Mouse (Mus musculus): ENCODE data around the gene Ccdc191. TPM values are rescaled to one million over a fixed set of nuclear protein-coding genes. Genes with fewer than 3 reads are reported as not detected.

The Ccdc191 gene
- polyA plus RNA-seq, 1 experiment = 0.98 TPM

DNA sequence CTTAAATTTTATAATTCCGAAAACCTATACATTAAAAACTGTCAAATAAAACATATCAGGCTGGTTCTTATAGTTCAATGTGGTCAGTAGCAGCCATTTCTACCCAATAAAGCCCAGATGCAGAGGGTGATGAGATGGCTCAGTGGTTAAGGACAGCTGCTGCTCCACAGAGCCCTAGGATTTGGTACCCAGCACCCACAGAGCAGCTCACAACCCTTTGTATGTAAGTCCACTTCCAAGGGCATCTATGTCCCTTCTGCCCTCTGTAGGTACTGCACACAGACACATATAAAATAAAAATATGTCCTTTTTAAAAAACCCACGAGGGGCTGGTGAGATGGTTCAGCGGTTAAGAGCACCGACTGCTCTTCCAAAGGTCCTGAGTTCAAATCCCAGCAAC lies 96.7 kb downstream of the Ccdc191 start:
- Histone ChIP-seq H3K4me3 (ENCODE audit: insufficient read depth, poor library complexity, severe bottlenecking) (no peak overlapping the region), H3K27me3 (ENCODE audit: control insufficient read depth, insufficient read depth, insufficient read length) (no peaks in the 10 kb centered on the region), H3ac (ENCODE audit: control insufficient read depth, insufficient read length, low read depth) (no peak overlapping the region), H3K79me2 (ENCODE audit: control insufficient read depth, insufficient read depth) (no peaks in the 10 kb centered on the region), H3K36me3 (ENCODE audit: control insufficient read depth, insufficient read depth) (no peaks in the 10 kb centered on the region), H3K79me3 (ENCODE audit: low read depth) (no peaks in the 10 kb centered on the region)
- TF ChIP-seq MYOD1 (IDR thresholded peaks at IDR 0.05; ENCODE audit: control insufficient read depth, insufficient read length, low read depth) = no peak
- no peak for TF ChIP-seq MYOG (IDR thresholded peaks at IDR 0.05; ENCODE audit: control insufficient read depth, extremely low read depth, insufficient read length)
- no peak for TF ChIP-seq FOSL1 (IDR thresholded peaks at IDR 0.05; ENCODE audit: insufficient read depth, low read length, poor library complexity, severe bottlenecking)
- no peak for TF ChIP-seq MAX (IDR thresholded peaks at IDR 0.05)

DNA sequence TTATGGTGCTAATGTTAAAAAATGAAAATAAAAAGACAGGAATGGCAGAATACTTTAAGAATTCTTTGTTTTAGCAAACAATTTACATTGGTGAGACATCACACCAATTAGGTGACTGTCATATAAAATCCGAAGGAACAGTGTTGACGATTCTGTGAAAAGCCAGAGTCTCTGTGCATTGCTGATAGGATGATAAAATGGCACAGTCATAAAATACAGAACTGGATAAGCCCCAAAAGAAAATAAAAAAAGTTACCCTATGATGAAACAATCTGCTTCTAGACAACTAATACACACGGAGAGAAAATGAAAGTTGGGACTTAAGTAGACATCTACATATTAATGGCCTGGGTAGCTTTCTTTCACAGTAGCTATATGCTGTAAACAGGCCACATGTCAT lies 105.0 kb downstream of the Ccdc191 start:
- Histone ChIP-seq H3K79me2 (ENCODE audit: control insufficient read depth, insufficient read depth) (no peaks in the 10 kb centered on the region), H3K27me3 (ENCODE audit: control insufficient read depth, insufficient read depth, insufficient read length) (no peaks in the 10 kb centered on the region), H3K79me3 (ENCODE audit: low read depth) (no peaks in the 10 kb centered on the region), H3K36me3 (ENCODE audit: control insufficient read depth, insufficient read depth) (no peaks in the 10 kb centered on the region), H3K4me3 (ENCODE audit: insufficient read depth, poor library complexity, severe bottlenecking) (no peak overlapping the region), H3ac (ENCODE audit: control insufficient read depth, insufficient read length, low read depth) (no peak overlapping the region)
- TF ChIP-seq CTCF (IDR thresholded peaks at IDR 0.05; ENCODE audit: control insufficient read depth, insufficient read depth, insufficient read length) (no peak), FOSL1 (IDR thresholded peaks at IDR 0.05; ENCODE audit: insufficient read depth, low read length, poor library complexity, severe bottlenecking) (no peak), MAX (IDR thresholded peaks at IDR 0.05) (no peak), USF1 (IDR thresholded peaks at IDR 0.05; ENCODE audit: low read depth) (no peak), CEBPB (IDR thresholded peaks at IDR 0.05; ENCODE audit: low read depth) (no peak), MYOG (IDR thresholded peaks at IDR 0.05; ENCODE audit: control insufficient read depth, extremely low read depth, insufficient read length) (no peak), MYOD1 (IDR thresholded peaks at IDR 0.05; ENCODE audit: control insufficient read depth, insufficient read length, low read depth) (no peak)

DNA sequence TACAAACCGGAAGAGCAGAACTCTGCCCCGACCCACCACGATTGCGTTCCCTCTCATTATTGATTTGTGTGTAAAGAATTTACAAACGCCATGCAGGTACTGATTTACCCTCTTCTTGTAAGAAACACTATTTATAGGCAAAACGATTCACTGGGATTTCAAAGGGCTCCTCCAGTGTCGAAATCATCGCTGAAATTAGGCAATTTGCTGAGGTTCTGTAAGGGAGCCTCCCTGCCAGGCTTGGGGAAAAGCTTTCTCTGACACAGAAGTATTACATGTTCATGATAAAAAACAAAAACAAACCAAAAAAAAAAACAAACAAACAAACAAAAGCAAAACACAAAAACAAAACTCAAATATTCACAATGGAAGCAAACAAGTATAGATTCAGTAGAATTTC lies 109.5 kb downstream of the Ccdc191 start:
- Histone ChIP-seq H3K27me3 (ENCODE audit: control insufficient read depth, insufficient read depth, insufficient read length) (no peaks in the 10 kb centered on the region), H3K36me3 (ENCODE audit: control insufficient read depth, insufficient read depth) (no peaks in the 10 kb centered on the region), H3K4me3 (ENCODE audit: insufficient read depth, poor library complexity, severe bottlenecking) (no peak overlapping the region), H3ac (ENCODE audit: control insufficient read depth, insufficient read length, low read depth) (no peak overlapping the region), H3K79me3 (ENCODE audit: low read depth) (no peaks in the 10 kb centered on the region), H3K79me2 (ENCODE audit: control insufficient read depth, insufficient read depth) (no peaks in the 10 kb centered on the region)
- TF ChIP-seq CTCF (IDR thresholded peaks at IDR 0.05; ENCODE audit: control insufficient read depth, insufficient read depth, insufficient read length) (no peak), CEBPB (IDR thresholded peaks at IDR 0.05; ENCODE audit: low read depth) (no peak), FOSL1 (IDR thresholded peaks at IDR 0.05; ENCODE audit: insufficient read depth, low read length, poor library complexity, severe bottlenecking) (no peak), MAX (IDR thresholded peaks at IDR 0.05) (no peak), USF1 (IDR thresholded peaks at IDR 0.05; ENCODE audit: low read depth) (no peak), MYOG (IDR thresholded peaks at IDR 0.05; ENCODE audit: control insufficient read depth, extremely low read depth, insufficient read length) (no peak), MYOD1 (IDR thresholded peaks at IDR 0.05; ENCODE audit: control insufficient read depth, insufficient read length, low read depth) (no peak)

- Histone ChIP-seq H3K79me3 (ENCODE audit: low read depth) (no peaks in the 10 kb centered on the region), H3K4me3 (ENCODE audit: insufficient read depth, poor library complexity, severe bottlenecking) (no peak overlapping the region), H3K36me3 (ENCODE audit: control insufficient read depth, insufficient read depth) (no peaks in the 10 kb centered on the region), H3K27me3 (ENCODE audit: control insufficient read depth, insufficient read depth, insufficient read length) (no peaks in the 10 kb centered on the region), H3ac (ENCODE audit: control insufficient read depth, insufficient read length, low read depth) (no peak overlapping the region), H3K79me2 (ENCODE audit: control insufficient read depth, insufficient read depth) (no peaks in the 10 kb centered on the region)
- no peak for TF ChIP-seq CTCF (IDR thresholded peaks at IDR 0.05; ENCODE audit: control insufficient read depth, insufficient read depth, insufficient read length)
- TF ChIP-seq CEBPB (IDR thresholded peaks at IDR 0.05; ENCODE audit: low read depth) = no peak
Measured at GRCm38 (mm10) chr16:43999541-43999940, 109.9 kb downstream of the Ccdc191 start.

DNA sequence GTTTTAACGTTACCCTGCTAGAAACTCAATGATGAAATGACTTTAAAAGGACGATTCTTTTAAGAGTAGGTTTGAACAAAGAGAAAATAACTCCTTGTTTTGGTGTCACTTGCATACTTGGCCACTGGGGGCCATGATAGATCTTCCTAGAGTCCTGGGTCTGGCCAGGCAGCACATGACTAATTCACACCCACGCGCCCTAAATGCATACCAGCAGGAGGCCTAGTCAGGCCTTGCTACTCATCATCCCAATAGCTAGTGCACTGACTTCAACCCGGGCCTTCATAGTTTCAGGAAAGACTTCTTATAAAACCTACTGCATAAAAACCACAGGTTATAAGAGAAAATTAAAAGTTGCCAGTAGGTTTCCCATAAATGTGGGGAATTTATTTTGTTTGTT lies 112.5 kb downstream of the Ccdc191 start:
- TF ChIP-seq USF1 (IDR thresholded peaks at IDR 0.05; ENCODE audit: low read depth) (peak; percentile 76), CTCF (IDR thresholded peaks at IDR 0.05; ENCODE audit: control insufficient read depth, insufficient read depth, insufficient read length) (no peak)
- H3K79me2 ChIP-seq (ENCODE audit: control insufficient read depth, insufficient read depth) = no peaks in the 10 kb centered on the region
- no peak overlapping the region for H3ac ChIP-seq (ENCODE audit: control insufficient read depth, insufficient read length, low read depth)
- H3K36me3 ChIP-seq (ENCODE audit: control insufficient read depth, insufficient read depth) = no peaks in the 10 kb centered on the region
- H3K4me3 ChIP-seq (ENCODE audit: insufficient read depth, poor library complexity, severe bottlenecking) = no peak overlapping the region
- no peaks in the 10 kb centered on the region for H3K27me3 ChIP-seq (ENCODE audit: control insufficient read depth, insufficient read depth, insufficient read length)
- H3K79me3 ChIP-seq (ENCODE audit: low read depth) = no peaks in the 10 kb centered on the region

GRCm38 (mm10) chr16:44011010-44011409 lies 121.4 kb downstream of the Ccdc191 start:
- Histone ChIP-seq H3K79me2 (ENCODE audit: control insufficient read depth, insufficient read depth) (no peaks in the 10 kb centered on the region), H3K79me3 (ENCODE audit: low read depth) (no peaks in the 10 kb centered on the region), H3K36me3 (ENCODE audit: control insufficient read depth, insufficient read depth) (no peaks in the 10 kb centered on the region), H3K4me3 (ENCODE audit: insufficient read depth, poor library complexity, severe bottlenecking) (no peak overlapping the region), H3ac (ENCODE audit: control insufficient read depth, insufficient read length, low read depth) (no peak overlapping the region), H3K27me3 (ENCODE audit: control insufficient read depth, insufficient read depth, insufficient read length) (no peaks in the 10 kb centered on the region)
- no peak for TF ChIP-seq CTCF (IDR thresholded peaks at IDR 0.05; ENCODE audit: control insufficient read depth, insufficient read depth, insufficient read length)

Small RNAs within 50 kb of the gene (microRNA-seq; reads per million reads assigned to microRNA genes)
- gene Mir3470b (ENCODE audit: borderline microRNAs expressed) = not detected

Other genes with a start within 250 kb of the Ccdc191 start
- 10.1 TPM for gene Tigit, start 225.7 kb upstream of the Ccdc191 start, polyA plus RNA-seq (2012; fragmentation: generic; extraction: Trizol)
- not detected for gene Drd3, start 135.8 kb upstream of the Ccdc191 start, polyA plus RNA-seq (2012; fragmentation: generic; extraction: Trizol)
- 20.4 TPM for gene Qtrt2, start 37.0 kb downstream of the Ccdc191 start, polyA plus RNA-seq (2012; fragmentation: generic; extraction: Trizol)
- gene Zdhhc23, start 90.0 kb downstream of the Ccdc191 start, polyA plus RNA-seq (2012; fragmentation: generic; extraction: Trizol) = 0.02 TPM
- gene Gramd1c, start 173.5 kb downstream of the Ccdc191 start, polyA plus RNA-seq (2012; fragmentation: generic; extraction: Trizol) = 0.06 TPM
- 29.1 TPM for gene Atp6v1a, start 249.9 kb downstream of the Ccdc191 start, polyA plus RNA-seq (2012; fragmentation: generic; extraction: Trizol)

Measured in C2C12 (cell line).